Mouse (Mus musculus): ENCODE measurements around the gene Tchp. TPM values are rescaled to one million over a fixed set of nuclear protein-coding genes. Genes with fewer than 3 reads are reported as not detected.

The Tchp gene
- 15.6 and 15.9 TPM in 2 replicates for polyA plus RNA-seq (2015; fragmentation: Nextera tagmentation; extraction: Ambion mirVana)

DNA sequence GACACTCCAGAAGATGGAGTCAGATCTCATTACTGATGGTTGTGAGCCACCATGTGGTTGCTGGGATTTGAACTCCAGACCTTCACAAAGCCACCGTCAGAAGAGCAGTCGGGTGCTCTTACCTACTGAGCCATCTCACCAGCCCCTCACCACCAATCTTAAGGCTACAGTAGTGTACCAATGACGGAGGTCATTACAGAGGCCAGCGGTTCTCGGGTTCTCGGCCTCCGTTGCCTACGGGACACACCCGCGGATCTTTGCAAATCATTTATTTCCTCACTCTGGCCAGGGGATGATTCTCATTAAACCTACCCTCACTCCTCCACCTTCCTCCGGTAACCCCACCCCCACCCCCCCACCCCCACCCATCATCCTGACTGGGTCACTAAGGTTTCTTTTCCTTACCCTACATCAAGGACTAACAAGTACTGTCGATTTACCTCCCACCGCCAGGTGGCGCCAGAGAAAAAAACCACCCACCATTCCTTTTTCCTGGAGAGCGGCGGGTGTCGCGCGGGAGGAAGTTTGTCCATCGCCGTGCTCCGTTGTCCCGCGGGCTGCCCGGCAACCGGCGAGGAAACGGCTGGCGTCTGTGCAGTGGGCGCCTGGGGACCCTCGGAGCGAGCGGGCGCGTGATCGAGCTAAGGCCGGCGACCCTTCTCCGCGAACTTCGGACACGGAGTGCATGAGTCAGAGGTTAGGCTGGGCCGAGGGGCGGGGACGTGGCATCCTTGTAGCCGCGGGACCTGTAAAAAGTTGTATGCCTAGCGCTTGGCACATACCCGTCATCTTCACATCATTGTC lies at the start of gene Tchp:
Gene Tchp, plus strand, starts transcription at position 496 of the 804 bp plus-strand sequence.
- Histone ChIP-seq H3K36me3 (replicated peaks) (peaks cover 8% of the 10 kb centered on the region; the same call in 1 of the 2 replicates), H3K27ac (no peak within 1 kb of the TSS), H3K4me1 (peaks cover 9% of the 10 kb centered on the region), H3K27me3 (replicated peaks) (no peaks in the 10 kb centered on the region), H3K4me2 (peak within 1 kb of the TSS; percentile 68), H3K9ac (peak within 1 kb of the TSS; percentile 62), H3K9me3 (no peaks in the 10 kb centered on the region), H3K4me3 (peak within 1 kb of the TSS; percentile 78)
- ATAC-seq (replicated peaks) = peak; percentile 87
- WGBS = 4% methylated on average over 49 of the region's 49 CpGs

DNA sequence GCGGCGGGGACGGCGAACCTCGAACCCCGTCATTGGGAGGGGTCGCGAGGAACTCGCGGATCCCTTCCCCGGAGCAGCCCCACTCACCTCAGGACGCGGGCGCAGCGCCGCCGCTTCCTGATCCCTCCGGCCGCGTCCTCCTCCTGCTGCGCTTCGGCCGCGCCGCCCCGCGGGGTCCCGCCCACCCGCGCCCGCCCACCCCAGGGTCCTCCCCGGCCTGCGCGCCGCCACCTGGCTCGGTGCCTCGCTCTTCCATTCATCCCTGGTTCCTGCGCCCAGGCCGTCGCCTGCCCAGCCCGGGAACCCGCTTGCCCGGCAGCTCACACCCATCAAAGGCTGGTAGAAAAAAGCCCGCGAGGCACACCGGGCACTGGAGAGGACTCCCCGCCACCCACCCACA lies 49.3 kb upstream of the Tchp start, which contains the start of gene Trpv4:
Gene Trpv4, minus strand, starts transcription at position 167 of the 400 bp plus-strand sequence.
- Histone ChIP-seq H3K4me2 (peak within 1 kb of the TSS; percentile 68), H3K27me3 (replicated peaks) (peaks cover 36% of the 10 kb centered on the region), H3K9ac (peak within 1 kb of the TSS; percentile 22; the same call in 1 of the 2 replicates), H3K36me3 (replicated peaks) (no peaks in the 10 kb centered on the region), H3K4me3 (peak within 1 kb of the TSS; percentile 36), H3K4me1 (peaks cover 11% of the 10 kb centered on the region), H3K9me3 (no peaks in the 10 kb centered on the region), H3K27ac (no peak within 1 kb of the TSS)
- ATAC-seq (replicated peaks) = 0 out of 2 replicates have a peak, but pooled peaks have one; percentile 48
- 0% methylated on average over 38 of the region's 47 CpGs for WGBS

DNA sequence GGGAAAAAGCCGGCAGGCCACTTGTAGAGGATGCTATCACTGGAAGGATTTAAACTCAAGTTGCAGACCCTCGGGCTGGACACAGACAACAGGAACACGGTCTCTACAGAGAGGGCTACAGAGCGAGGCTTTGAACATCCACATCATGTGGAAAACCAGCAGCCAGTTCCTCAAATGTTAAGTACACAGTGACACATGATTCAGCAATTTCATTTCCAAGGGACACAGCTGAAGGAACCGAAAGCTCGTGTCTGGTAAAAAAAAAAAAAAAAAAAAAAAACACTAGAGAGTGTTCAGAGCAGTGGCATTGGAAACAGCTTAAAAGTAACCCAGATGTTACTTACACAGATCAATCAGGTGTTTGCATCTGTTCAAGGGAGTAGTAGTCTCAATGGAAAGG lies 46.5 kb upstream of the Tchp start:
- H3K9me3 ChIP-seq = no peaks in the 10 kb centered on the region
- peaks cover 34% of the 10 kb centered on the region for H3K27me3 ChIP-seq (replicated peaks)
- no peak overlapping the region for H3K27ac ChIP-seq
- no peaks in the 10 kb centered on the region for H3K36me3 ChIP-seq (replicated peaks)
- WGBS = 77% methylated on average over 6 of the region's 6 CpGs
- H3K4me1 ChIP-seq = peaks cover 11% of the 10 kb centered on the region
- no peak overlapping the region for H3K9ac ChIP-seq
- no peak overlapping the region for H3K4me2 ChIP-seq
- ATAC-seq (replicated peaks) = no peak
- H3K4me3 ChIP-seq = no peak overlapping the region

DNA sequence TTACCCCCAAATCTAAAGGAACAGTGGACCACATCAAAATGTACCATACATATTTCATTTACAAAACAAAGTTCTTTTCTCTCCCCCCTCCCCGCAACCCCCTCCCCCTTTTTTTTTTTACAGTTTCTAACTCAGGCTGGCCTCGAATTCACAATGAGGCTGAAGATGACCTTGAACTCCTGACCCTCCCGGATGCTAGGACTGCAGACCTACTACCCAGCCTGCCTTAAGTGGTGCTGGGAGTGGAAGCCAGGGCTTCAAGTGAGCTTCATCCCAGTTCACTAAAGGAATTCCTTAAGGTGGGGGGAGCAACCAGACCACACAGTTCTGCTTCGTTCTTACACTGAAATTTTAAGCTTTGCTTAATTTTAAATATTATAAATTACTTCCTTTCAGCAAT lies 43.4 kb upstream of the Tchp start:
- Histone ChIP-seq H3K27me3 (replicated peaks) (peaks cover 3% of the 10 kb centered on the region), H3K9me3 (no peaks in the 10 kb centered on the region), H3K9ac (no peak overlapping the region), H3K4me2 (no peak overlapping the region), H3K4me3 (no peak overlapping the region), H3K4me1 (peaks cover 10% of the 10 kb centered on the region), H3K27ac (no peak overlapping the region), H3K36me3 (replicated peaks) (no peaks in the 10 kb centered on the region)
- no peak for ATAC-seq (replicated peaks)
- WGBS = 82% methylated on average over 4 of the region's 4 CpGs

GRCm38 (mm10) chr5:114664750-114665149 lies 42.8 kb upstream of the Tchp start:
- WGBS = 77% methylated on average over 7 of the region's 7 CpGs
- Histone ChIP-seq H3K4me1 (peaks cover 10% of the 10 kb centered on the region), H3K9me3 (no peaks in the 10 kb centered on the region), H3K27ac (no peak overlapping the region), H3K36me3 (replicated peaks) (no peaks in the 10 kb centered on the region), H3K4me2 (no peak overlapping the region), H3K27me3 (replicated peaks) (no peaks in the 10 kb centered on the region), H3K9ac (no peak overlapping the region), H3K4me3 (no peak overlapping the region)
- no peak for ATAC-seq (replicated peaks)

- H3K27me3 ChIP-seq (replicated peaks) = no peaks in the 10 kb centered on the region
- peaks cover 10% of the 10 kb centered on the region for H3K4me1 ChIP-seq
- H3K27ac ChIP-seq = no peak overlapping the region
- no peak overlapping the region for H3K9ac ChIP-seq
- H3K4me2 ChIP-seq = no peak overlapping the region; the same call in 1 of the 2 replicates
- no peak for ATAC-seq (replicated peaks)
- no peaks in the 10 kb centered on the region for H3K9me3 ChIP-seq
- no peak overlapping the region for H3K4me3 ChIP-seq
- 52% methylated on average over 1 of the region's 1 CpGs for WGBS
- no peaks in the 10 kb centered on the region for H3K36me3 ChIP-seq (replicated peaks)
Observed at GRCm38 (mm10) chr5:114666659-114667058, 40.9 kb upstream of the Tchp start.

- Histone ChIP-seq H3K4me3 (peak overlapping the region; percentile 32), H3K27me3 (replicated peaks) (no peaks in the 10 kb centered on the region), H3K9me3 (no peaks in the 10 kb centered on the region), H3K4me1 (peaks cover 10% of the 10 kb centered on the region), H3K9ac (peak overlapping the region; percentile 20; the same call in 1 of the 2 replicates), H3K4me2 (peak overlapping the region; percentile 53), H3K27ac (peak overlapping the region; percentile 23), H3K36me3 (replicated peaks) (no peaks in the 10 kb centered on the region)
- 3% methylated on average over 36 of the region's 36 CpGs for WGBS
- ATAC-seq (replicated peaks) = peak; percentile 92
Observed at GRCm38 (mm10) chr5:114667228-114667856, 40.2 kb upstream of the Tchp start.

- no peak for ATAC-seq (replicated peaks)
- no peaks in the 10 kb centered on the region for H3K9me3 ChIP-seq
- H3K27ac ChIP-seq = no peak overlapping the region
- H3K4me1 ChIP-seq = peaks cover 10% of the 10 kb centered on the region
- no peaks in the 10 kb centered on the region for H3K36me3 ChIP-seq (replicated peaks)
- H3K9ac ChIP-seq = no peak overlapping the region
- no peaks in the 10 kb centered on the region for H3K27me3 ChIP-seq (replicated peaks)
- no peak overlapping the region for H3K4me2 ChIP-seq
- 87% methylated on average over 5 of the region's 5 CpGs for WGBS
- no peak overlapping the region for H3K4me3 ChIP-seq
Observed at GRCm38 (mm10) chr5:114669014-114669413, 38.5 kb upstream of the Tchp start.

DNA sequence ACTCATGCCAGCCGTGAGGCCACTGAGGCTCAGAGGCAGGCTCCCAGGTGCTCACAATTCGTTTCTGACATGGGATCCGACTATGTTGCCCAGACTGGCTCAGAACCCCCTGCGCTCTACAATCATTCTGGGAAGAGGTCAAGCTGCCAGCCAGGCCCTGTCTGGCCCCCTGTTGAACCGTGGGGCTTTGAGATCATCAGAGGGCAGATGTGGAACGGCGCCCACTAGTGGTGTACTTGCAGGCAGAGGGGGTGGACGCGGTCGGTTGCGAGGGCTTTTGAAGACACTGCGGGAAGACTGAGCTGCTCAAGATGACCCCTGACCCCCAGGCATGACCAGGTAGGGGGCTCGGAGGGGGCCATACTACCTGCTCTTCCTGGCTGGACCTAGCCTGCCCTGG lies 34.4 kb upstream of the Tchp start:
- no peaks in the 10 kb centered on the region for H3K9me3 ChIP-seq
- ATAC-seq (replicated peaks) = no peak
- H3K4me1 ChIP-seq = no peaks in the 10 kb centered on the region
- H3K36me3 ChIP-seq (replicated peaks) = no peaks in the 10 kb centered on the region
- WGBS = 85% methylated on average over 13 of the region's 13 CpGs
- no peak overlapping the region for H3K27ac ChIP-seq
- no peak overlapping the region for H3K9ac ChIP-seq
- no peak overlapping the region for H3K4me2 ChIP-seq
- H3K27me3 ChIP-seq (replicated peaks) = no peaks in the 10 kb centered on the region
- no peak overlapping the region for H3K4me3 ChIP-seq

DNA sequence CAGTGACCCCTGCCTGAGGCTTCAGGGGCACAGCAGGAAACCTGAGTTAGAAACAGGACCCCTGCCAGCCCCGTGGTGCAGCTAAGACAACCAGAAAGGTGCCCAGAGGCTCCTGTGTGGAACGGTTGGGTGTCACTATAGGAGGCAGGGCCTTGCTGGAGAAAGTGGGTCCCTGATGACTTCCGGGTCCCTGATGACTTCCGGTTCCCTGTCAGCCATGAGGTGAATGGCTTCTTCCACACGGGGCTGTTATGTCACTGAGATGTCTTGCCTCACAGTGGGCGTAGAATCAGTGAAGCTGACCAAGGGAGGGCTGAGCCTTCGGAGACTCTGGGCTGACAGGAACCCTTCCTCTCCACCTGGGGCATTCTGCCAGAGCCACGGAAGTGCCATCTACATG lies 33.0 kb upstream of the Tchp start:
- Histone ChIP-seq H3K9me3 (no peaks in the 10 kb centered on the region), H3K9ac (no peak overlapping the region), H3K36me3 (replicated peaks) (no peaks in the 10 kb centered on the region), H3K27ac (no peak overlapping the region), H3K4me2 (no peak overlapping the region), H3K4me1 (no peaks in the 10 kb centered on the region), H3K4me3 (no peak overlapping the region), H3K27me3 (replicated peaks) (no peaks in the 10 kb centered on the region)
- WGBS = 86% methylated on average over 8 of the region's 8 CpGs
- ATAC-seq (replicated peaks) = no peak

GRCm38 (mm10) chr5:114679841-114680591 lies 27.5 kb upstream of the Tchp start:
- Histone ChIP-seq H3K4me2 (no peak overlapping the region), H3K9ac (no peak overlapping the region), H3K4me3 (no peak overlapping the region), H3K36me3 (replicated peaks) (no peaks in the 10 kb centered on the region), H3K27me3 (replicated peaks) (no peaks in the 10 kb centered on the region), H3K27ac (no peak overlapping the region), H3K9me3 (no peaks in the 10 kb centered on the region), H3K4me1 (no peaks in the 10 kb centered on the region)
- WGBS = 64% methylated on average over 17 of the region's 17 CpGs
- no peak for ATAC-seq (replicated peaks)

DNA sequence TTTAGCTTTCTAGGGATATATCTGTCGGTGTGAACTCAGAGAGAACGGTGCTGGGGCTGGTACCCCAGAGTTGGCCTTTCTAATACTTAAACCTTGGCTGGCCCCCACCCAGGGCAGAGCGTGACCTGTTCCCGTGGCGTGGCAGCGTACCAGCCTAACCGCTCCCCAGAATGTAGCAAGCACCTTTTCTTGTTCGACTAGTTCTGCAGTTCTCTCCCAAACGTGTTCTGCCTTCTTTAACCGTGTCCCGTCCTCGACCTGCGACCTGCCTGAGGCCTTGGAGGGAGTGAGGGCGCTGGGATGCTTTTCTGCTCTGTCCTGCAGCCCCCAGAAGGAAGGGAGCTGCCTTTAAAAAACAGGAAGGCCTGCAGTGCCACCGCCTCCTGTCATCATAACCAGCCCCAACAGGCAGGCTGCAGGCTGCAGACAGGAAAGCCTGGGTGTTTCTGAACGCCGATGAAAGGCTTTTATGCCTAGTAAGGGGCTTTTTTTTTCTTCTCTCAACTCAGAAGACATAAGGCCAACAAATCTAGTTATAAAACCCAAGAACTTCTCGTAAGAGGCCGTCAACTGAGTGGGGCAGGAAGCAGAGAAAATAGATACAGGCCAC lies 26.8 kb upstream of the Tchp start:
- Histone ChIP-seq H3K36me3 (replicated peaks) (no peaks in the 10 kb centered on the region), H3K9me3 (no peaks in the 10 kb centered on the region), H3K4me1 (no peaks in the 10 kb centered on the region), H3K4me2 (no peak overlapping the region), H3K27ac (no peak overlapping the region), H3K4me3 (no peak overlapping the region), H3K27me3 (replicated peaks) (no peaks in the 10 kb centered on the region), H3K9ac (no peak overlapping the region)
- 81% methylated on average over 19 of the region's 19 CpGs for WGBS
- ATAC-seq (replicated peaks) = no peak

Data from midbrain, embryonic 15.5 days (tissue).